Mouse (Mus musculus) small intestine, adult 2 months (tissue): ENCODE measurements around the gene Efcab3.

Experiments
- CTCF ChIP-seq: fragments of 200-500 bp; IDR thresholded peaks from 2 replicates; pipeline ENCODE4 v1.5.1; 2012; ENCODE audit warnings: low read depth, mild to moderate bottlenecking, control low read depth, inconsistent platforms, low read length, moderate library complexity, mixed read lengths; ENCODE audit not compliant: insufficient replicate concordance, insufficient read length; ENCODE audit errors: extremely low read depth
- POLR2A ChIP-seq: fragments of 200-500 bp; IDR thresholded peaks from 2 replicates; pipeline ENCODE4 v1.6.1; 2012; ENCODE audit warnings: low read depth, mild to moderate bottlenecking, control low read depth, inconsistent platforms, low read length, moderate library complexity

- TF ChIP-seq POLR2A: no peak
- TF ChIP-seq CTCF: no peak
Measured at GRCm38 (mm10) chr11:105152357-105152899, 89.0 kb downstream of the Efcab3 start.
